Mouse (Mus musculus) heart, postnatal 0 days (tissue): ENCODE measurements at regions not wholly inside any gene's neighbourhood (a gene's known extent, or its start where the extent isn't known, plus 50 kb on each side); places are given as distances from the start of the nearest gene placed in this dataset.
A peak's percentile ranks its signal among the peaks of the same experiment; 100 is the strongest.

ENCODE experiments used
- ATAC-seq: fragments of 200-750 bp; cut with Nextera tagmentation; 2 replicates; pipeline ENCODE4 v1.8.0; 2017; ENCODE audit warnings: low read depth, moderate number of reproducible peaks, moderate library complexity; ENCODE audit not compliant: insufficient read depth
- DNase-seq: peaks from one replicate; pipeline ENCODE4 v3.0.0-alpha.2; 2016; ENCODE audit warnings: low spot score
- H3K27ac ChIP-seq: fragments of 300-500 bp; sonication (generic); 2 replicates; pipeline ENCODE4 v1.5.1; 2014; ENCODE audit warnings: low read depth, mild to moderate bottlenecking
- H3K27me3 ChIP-seq: fragments of 300-500 bp; sonication (generic); 2 replicates; pipeline ENCODE4 v1.6.1; 2014; ENCODE audit warnings: low read length, mixed read lengths; ENCODE audit not compliant: control insufficient read depth, insufficient read depth
- H3K36me3 ChIP-seq: fragments of 300-500 bp; sonication (generic); replicated peaks from 2 replicates; pipeline ENCODE4 v1.6.1; 2014; ENCODE audit warnings: low read length, mixed read lengths; ENCODE audit not compliant: control insufficient read depth, insufficient read depth
- H3K4me1 ChIP-seq: fragments of 300-500 bp; sonication (generic); 2 replicates; pipeline ENCODE4 v1.6.1; 2014; ENCODE audit warnings: antibody characterized with exemption; ENCODE audit not compliant: control insufficient read depth, insufficient read depth
- H3K4me2 ChIP-seq: fragments of 300-500 bp; sonication (generic); 2 replicates; pipeline ENCODE4 v1.6.1; 2014; ENCODE audit warnings: low read depth, mild to moderate bottlenecking, low read length, moderate library complexity
- H3K4me3 ChIP-seq: fragments of 300-500 bp; sonication (generic); 2 replicates; pipeline ENCODE4 v1.5.1; 2014; ENCODE audit warnings: low read depth, low read length
- H3K9ac ChIP-seq: fragments of 300-500 bp; sonication (generic); replicated peaks from 2 replicates; pipeline ENCODE4 v1.6.1; 2014; ENCODE audit warnings: low read depth, low read length, mixed read lengths
- H3K9me3 ChIP-seq: fragments of 300-500 bp; sonication (generic); replicated peaks from 2 replicates; pipeline ENCODE4 v1.6.1; 2016; ENCODE audit warnings: low read length; ENCODE audit not compliant: control insufficient read depth
- CTCF ChIP-seq: IDR thresholded peaks from 2 replicates; pipeline ENCODE4 v1.5.1; 2016; ENCODE audit warnings: antibody characterized with exemption, control low read depth, low read depth
- EP300 ChIP-seq: IDR thresholded peaks from 2 replicates; pipeline ENCODE4 v1.6.1; 2016; ENCODE audit warnings: antibody characterized with exemption, low read depth
- WGBS: fragments of 180-500 bp; shearing (Covaris S2); extraction: QIAGEN DNeasy Blood & Tissue Kit; methylation state at CpG from one replicate; pipeline ENCODE4 v1.1.7; 2014; 5-methylcytosine and 5-hydroxymethylcytosine counted together

DNA sequence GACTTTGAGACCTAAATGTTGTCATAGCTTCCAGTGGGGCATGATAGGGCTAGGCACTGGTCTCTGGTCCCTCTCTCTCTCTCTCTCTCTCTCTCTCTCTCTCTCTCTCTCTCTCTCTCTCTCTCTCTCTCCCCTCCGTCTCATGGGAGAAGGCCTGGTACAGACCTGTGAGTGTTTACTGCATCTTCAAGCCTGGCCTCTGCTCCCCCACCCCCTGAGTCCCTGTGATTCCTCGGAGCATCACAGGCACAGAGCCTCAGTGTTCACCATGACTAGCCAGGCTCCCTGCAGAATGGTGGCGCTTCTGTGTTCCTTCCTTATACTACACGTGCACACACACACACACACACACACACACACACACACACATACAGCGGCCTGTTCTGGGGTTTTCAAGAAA lies 94.6 kb upstream of the Ankrd55 start:
- ATAC-seq: no peak
- Histone ChIP-seq H3K36me3 (no peaks in the 10 kb centered on the region), H3K4me1 (peaks cover 18% of the 10 kb centered on the region), H3K27ac (no peak overlapping the region), H3K4me3 (no peak overlapping the region), H3K9ac (no peak overlapping the region), H3K27me3 (no peaks in the 10 kb centered on the region), H3K9me3 (no peaks in the 10 kb centered on the region), H3K4me2 (no peak overlapping the region)
- no peak for DNase-seq
- 79% methylated on average over 5 of the region's 5 CpGs for WGBS
- no peak for TF ChIP-seq EP300

DNA sequence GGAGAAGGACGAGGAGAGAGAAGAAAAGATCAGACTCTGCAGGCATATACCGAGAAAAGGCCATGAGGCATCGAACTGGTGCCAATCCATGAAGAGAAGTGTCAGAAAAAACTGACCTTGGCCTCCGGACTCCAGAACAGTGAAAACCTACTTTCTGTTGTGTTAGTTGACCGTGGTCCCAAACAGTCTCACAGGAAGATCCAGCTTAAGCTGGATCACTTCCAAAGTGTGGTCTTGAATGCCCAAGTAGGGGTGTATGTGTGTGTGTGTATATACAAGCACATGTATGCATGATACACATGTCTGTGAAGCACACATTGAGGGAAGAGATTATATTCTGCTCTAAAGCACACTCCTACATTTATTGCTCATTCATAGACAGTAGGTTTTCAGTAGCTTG lies 93.3 kb upstream of the Ankrd55 start:
- Histone ChIP-seq H3K9me3 (no peaks in the 10 kb centered on the region), H3K36me3 (no peaks in the 10 kb centered on the region), H3K27ac (no peak overlapping the region), H3K4me3 (no peak overlapping the region), H3K9ac (no peak overlapping the region), H3K4me2 (no peak overlapping the region), H3K4me1 (0 out of 2 replicates have a peak, but pooled peaks cover 5% of the 10 kb centered on the region), H3K27me3 (no peaks in the 10 kb centered on the region)
- ATAC-seq (no peak), DNase-seq (no peak)
- no peak for TF ChIP-seq CTCF
- no peak for TF ChIP-seq EP300
- WGBS: 83% methylated on average over 5 of the region's 5 CpGs

DNA sequence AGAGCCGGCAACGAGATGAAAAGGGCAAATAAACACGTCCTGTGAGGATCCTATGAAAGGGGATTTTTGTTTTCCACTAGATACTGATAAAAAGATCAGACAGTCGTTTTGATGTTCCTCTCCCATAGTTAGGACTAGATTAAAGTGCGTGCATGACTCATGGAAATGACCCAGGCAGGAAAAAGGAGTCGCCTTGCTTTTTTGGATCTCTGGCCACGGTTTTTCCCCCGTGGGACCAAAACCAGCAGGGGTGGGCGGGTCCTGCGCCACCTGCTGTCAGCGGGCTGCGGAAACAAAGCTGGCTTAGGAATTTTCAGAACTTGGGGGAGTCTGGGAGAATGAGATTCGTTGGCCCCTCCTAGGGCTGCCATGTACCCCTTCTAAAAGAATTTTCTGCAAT lies 91.5 kb upstream of the Ankrd55 start:
- H3K27ac ChIP-seq: peak overlapping the region; percentile 50; the same call in 1 of the 2 replicates
- no peaks in the 10 kb centered on the region for H3K9me3 ChIP-seq
- H3K36me3 ChIP-seq: no peaks in the 10 kb centered on the region
- peak overlapping the region; percentile 53 for H3K4me2 ChIP-seq
- DNase-seq (peak; percentile 60), ATAC-seq (0 out of 2 replicates have a peak, but pooled peaks have one; percentile 39)
- 6% methylated on average over 13 of the region's 13 CpGs for WGBS
- H3K4me3 ChIP-seq: peak overlapping the region; percentile 25
- H3K4me1 ChIP-seq: 0 out of 2 replicates have a peak, but pooled peaks cover 3% of the 10 kb centered on the region
- H3K9ac ChIP-seq: no peak overlapping the region
- TF ChIP-seq CTCF: peak; percentile 67
- 0 out of 2 replicates have a peak, but pooled peaks have one; percentile 41 for TF ChIP-seq EP300
- no peaks in the 10 kb centered on the region for H3K27me3 ChIP-seq

- Histone ChIP-seq H3K4me1 (no peaks in the 10 kb centered on the region), H3K4me2 (no peak overlapping the region), H3K36me3 (no peaks in the 10 kb centered on the region), H3K27ac (no peak overlapping the region), H3K9me3 (no peaks in the 10 kb centered on the region), H3K27me3 (no peaks in the 10 kb centered on the region), H3K4me3 (no peak overlapping the region), H3K9ac (no peak overlapping the region)
- TF ChIP-seq EP300 (no peak), CTCF (no peak)
- 81% methylated on average over 8 of the region's 8 CpGs for WGBS
- DNase-seq: no peak
- no peak for ATAC-seq
Measured at GRCm38 (mm10) chr13:112203721-112204120, 84.5 kb upstream of the Ankrd55 start.

GRCm38 (mm10) chr13:112204204-112204603 lies 84.0 kb upstream of the Ankrd55 start:
- H3K4me3 ChIP-seq: no peak overlapping the region
- no peaks in the 10 kb centered on the region for H3K36me3 ChIP-seq
- H3K27me3 ChIP-seq: no peaks in the 10 kb centered on the region
- WGBS: 58% methylated on average over 3 of the region's 3 CpGs
- TF ChIP-seq CTCF: no peak
- TF ChIP-seq EP300: no peak
- no peak overlapping the region for H3K9ac ChIP-seq
- H3K9me3 ChIP-seq: no peaks in the 10 kb centered on the region
- no peak for DNase-seq
- H3K4me2 ChIP-seq: no peak overlapping the region
- H3K4me1 ChIP-seq: no peaks in the 10 kb centered on the region
- no peak for ATAC-seq
- no peak overlapping the region for H3K27ac ChIP-seq

- H3K4me2 ChIP-seq: no peak overlapping the region
- H3K36me3 ChIP-seq: no peaks in the 10 kb centered on the region
- no peak for ATAC-seq
- TF ChIP-seq EP300 (no peak), CTCF (no peak)
- no peak overlapping the region for H3K9ac ChIP-seq
- no peaks in the 10 kb centered on the region for H3K27me3 ChIP-seq
- no peak overlapping the region for H3K27ac ChIP-seq
- no peak for DNase-seq
- 63% methylated on average over 5 of the region's 5 CpGs for WGBS
- H3K4me3 ChIP-seq: no peak overlapping the region
- H3K4me1 ChIP-seq: no peaks in the 10 kb centered on the region
- H3K9me3 ChIP-seq: no peaks in the 10 kb centered on the region
Measured at GRCm38 (mm10) chr13:112204813-112205212, 83.4 kb upstream of the Ankrd55 start.
